Mouse (Mus musculus): ENCODE measurements around the gene Cwc25. TPM values are rescaled to one million over a fixed set of nuclear protein-coding genes. Genes with fewer than 3 reads are reported as not detected.
"Not testable (repeated sequence)": the region's sequence is repeated elsewhere in the genome, so short reads cannot be mapped to it uniquely, and the experiment has no call there.

Cwc25 gene
- total RNA-seq, 2 experiments from 2014 or later: 17.7 to 23.3 TPM

DNA sequence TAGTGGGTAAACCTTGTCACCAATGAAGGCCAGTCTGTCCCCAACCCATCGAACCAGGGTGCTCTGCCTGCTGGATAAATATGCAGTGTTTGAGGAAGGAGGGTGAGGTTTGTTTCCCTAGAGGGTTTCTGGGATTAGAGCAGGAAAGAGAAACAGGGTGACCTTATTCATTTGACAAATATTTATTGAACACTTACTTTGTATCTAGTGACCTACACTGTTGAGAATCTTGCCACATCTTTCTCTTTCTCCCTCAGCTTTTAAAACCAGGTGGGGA lies 35.8 kb upstream of the Cwc25 start:
- no peak for ATAC-seq (replicated peaks; ENCODE audit: low FRiP score, low TSS enrichment, poor library complexity, severe bottlenecking)

DNA sequence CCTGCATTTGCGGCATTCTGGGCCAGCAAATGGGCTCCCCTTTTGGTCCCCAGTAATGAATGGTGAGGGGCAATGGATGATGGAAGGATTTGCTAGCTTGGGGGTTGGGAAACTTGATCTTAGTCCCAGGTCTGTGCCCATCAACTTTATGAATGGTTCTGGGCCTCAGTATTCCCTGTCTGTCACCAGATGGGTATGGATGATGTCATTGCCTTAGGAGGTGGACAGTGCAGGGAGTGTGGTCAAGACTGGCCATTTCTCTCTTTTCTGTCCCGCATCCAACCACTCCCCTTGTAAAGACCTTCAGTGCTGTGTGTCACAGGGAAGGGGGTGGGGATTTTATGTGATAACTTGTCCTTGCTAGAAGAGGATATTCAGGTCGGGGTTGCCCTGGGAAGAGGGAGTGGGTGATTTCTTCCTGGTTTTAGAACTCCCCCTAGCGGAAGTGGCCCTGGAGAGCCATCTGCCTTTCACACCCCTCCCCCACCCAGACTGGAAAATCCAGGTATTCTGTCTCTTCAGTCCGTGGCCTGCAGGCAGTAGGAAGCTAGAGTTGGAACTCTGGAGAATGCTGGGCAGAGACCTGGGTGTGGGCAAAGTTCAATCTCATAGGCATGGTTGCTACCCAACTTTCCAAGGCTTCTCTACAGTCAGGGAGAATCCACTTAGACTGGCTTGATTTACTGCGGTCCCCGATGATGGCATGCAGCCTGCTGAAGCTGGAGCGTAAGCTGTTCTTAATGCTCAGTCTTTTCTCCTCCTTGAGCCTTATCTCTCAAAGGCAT lies 35.2 kb upstream of the Cwc25 start:
- no peak for ATAC-seq (replicated peaks; ENCODE audit: low FRiP score, low TSS enrichment, poor library complexity, severe bottlenecking)

DNA sequence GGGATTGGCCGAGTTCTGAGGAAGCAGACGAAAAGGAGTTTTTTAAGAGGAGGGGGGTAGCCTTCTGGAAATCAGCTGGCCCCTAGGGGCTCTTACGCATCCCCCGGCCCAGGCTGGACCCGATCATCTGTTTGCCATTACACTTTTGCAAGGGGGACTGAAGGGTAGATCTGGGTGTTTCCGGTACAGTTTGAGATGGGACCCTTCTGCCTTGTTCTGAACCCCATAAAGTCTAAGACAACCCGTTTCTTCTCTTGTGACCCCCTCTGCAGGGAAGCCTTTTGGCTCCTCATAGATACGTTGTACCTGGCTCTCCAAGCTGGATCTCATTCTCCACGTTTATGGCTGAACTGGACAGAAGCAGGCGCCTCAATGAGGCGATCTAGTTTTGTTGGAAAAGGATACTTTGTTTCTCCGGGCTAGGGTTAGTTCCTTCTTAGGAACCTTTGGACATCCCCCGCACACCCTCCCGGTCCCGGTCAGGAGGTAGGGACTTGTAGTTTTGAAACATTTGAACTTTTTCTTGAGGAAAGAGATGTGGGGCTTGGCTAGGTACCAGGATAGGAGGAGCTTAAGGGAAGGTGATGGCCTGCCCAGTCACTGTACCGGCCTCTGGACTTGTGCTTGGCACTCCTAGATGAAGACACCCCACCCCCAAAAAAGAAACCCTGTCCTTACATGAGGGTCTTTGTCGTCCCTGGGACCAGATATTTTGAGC lies 34.5 kb upstream of the Cwc25 start:
- ATAC-seq (replicated peaks; ENCODE audit: low FRiP score, low TSS enrichment, poor library complexity, severe bottlenecking): no peak

DNA sequence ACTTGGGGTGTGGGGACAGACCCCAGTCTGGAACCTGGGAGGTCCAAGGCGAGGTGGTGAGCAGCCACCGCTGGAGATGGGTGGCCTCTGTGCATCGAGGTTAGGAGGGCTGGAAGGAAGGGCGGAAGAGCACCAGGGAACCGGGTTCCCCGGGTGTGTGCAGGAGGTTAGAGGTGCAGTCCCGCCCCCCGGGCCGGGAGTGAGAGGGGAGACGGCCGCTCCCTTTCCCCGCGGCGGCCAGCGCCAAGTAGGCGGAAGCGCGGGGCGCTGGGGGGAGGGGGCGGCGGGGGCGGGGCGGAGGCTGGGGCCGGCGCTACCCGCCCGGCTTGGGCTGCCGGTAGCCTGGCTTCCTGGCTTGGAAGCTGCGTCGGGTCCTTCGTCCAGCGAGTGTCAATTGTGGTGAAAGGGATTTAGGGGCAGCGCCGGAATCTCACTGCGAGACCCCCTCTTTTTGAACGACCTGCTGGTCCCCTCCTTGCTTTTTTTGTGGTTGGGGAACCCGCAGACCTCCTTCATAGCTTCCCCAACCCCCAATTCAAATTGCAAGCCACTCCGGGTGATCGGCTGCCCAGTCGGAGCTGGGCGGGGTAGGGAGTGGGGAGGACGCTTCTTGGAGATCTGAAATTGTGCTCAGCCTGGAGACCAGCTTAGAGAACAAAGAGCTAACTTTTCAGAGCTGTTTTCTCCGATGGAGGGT lies 33.8 kb upstream of the Cwc25 start:
- peak; percentile 59 for ATAC-seq (replicated peaks; ENCODE audit: low FRiP score, low TSS enrichment, poor library complexity, severe bottlenecking)

DNA sequence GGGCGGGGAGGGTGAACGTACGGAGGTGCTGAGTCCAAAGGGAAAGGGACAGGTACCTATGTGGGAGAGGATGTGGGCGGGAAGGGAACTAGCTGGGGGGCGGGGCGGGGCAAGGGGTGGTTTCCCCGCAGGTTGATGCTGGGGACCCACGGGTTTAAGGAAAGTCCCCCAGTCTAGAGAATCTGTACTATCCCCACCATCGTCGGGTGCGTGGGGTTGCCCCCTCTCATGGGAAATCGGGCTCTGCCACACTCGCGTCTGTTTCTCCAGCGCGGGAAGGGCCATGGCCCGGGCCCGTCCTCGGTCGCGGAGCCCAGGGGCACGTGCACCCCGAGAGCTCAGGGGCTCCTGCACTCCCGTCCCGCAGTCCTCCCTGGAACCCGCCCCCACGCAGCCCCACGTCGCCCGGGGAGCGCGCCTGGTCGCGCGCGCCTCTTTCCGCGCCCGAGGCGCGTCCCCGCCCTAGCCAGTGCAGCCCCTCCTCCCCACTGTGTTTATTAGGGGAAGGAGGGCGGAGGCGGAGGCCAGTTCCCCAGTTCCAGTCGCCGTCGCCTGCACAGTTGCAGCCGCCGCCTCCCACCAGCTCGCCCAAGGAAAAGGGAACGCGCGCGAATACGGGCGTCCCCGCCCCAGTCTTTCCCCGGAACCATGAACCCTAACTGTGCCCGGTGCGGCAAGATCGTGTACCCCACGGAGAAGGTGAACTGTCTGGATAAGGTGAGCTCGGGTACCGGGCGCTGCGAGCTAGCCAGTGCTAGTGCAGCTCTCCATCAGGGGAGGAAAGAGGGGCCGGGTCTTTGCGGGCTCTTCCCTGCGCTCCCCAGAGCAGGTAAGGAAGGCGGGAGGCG lies 33.0 kb upstream of the Cwc25 start:
- peak; percentile 51 for ATAC-seq (replicated peaks; ENCODE audit: low FRiP score, low TSS enrichment, poor library complexity, severe bottlenecking)

DNA sequence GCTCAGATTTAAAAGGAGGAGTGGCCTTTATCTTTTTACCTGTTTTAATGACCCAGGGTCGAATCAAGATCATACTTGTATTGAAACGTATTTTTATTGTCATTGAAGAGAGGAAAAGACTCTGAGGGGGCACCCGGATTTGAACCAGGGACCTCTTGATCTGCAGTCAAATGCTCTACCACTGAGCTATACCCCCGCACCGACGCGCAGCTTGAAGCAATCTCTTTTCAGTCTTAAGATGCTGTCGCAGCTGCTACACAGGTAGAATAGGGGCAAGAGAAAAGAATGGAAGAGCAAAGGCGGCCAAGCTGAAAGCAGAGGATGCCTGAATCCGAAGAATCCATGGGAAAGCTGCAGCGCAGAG lies 32.4 kb upstream of the Cwc25 start, which contains the start of gene Lasp1:
Gene Lasp1 (plus strand): TSS at position 219 of the 364 bp plus-strand sequence.
- ATAC-seq (replicated peaks; ENCODE audit: low FRiP score, low TSS enrichment, poor library complexity, severe bottlenecking): no peak

DNA sequence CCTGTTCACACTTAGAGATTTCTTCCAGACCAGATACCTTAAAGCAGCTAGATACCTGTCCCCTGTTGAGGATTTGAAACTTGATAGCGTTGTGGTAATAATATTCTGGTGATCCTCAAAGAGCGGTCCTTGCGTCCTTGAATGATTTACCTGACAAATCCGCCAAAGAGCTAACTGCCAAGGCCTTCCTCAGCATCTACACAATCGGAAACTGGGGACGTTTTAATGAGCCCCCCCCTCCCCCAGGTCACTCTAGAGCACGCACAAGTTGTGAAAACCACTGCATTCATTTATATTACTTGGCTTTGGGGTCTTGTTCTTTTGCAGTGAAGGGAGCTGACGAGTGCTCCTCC lies 31.7 kb upstream of the Cwc25 start:
- no peak for ATAC-seq (replicated peaks; ENCODE audit: low FRiP score, low TSS enrichment, poor library complexity, severe bottlenecking)

DNA sequence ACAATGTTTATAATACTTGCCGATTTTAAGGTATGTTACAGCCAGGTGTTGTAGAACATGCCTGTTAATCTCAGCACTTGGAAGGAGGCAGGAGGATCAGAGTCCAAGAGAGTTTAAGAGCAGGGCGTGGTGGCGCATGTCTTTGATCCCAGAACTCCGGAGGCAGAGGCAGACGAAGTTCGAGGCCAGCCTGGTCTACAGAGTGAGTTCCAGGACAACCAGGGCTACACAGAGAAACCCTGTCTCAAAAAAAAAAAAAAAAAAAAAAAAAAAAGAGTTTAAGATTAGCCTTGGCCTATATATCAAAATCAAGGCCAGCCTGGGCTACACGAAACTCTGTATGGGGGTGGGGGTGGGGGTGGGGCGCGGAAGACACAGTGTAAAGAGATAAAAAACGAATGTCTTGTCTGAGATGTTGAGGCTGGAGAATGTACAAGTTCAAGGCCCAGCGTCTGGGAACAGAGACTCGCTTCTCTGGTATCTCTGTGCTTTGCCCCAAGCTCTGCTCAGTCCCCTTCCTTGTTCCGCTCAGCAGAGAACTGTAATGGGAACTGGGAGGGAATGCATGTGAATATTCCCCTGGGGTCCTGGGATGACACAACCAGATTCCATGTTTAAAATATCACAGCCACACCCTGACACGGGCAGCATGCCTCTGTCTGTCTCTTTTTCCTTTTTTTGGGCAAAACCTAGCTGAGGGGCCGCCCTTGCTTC lies 31.2 kb upstream of the Cwc25 start:
- ATAC-seq (replicated peaks; ENCODE audit: low FRiP score, low TSS enrichment, poor library complexity, severe bottlenecking): no peak

DNA sequence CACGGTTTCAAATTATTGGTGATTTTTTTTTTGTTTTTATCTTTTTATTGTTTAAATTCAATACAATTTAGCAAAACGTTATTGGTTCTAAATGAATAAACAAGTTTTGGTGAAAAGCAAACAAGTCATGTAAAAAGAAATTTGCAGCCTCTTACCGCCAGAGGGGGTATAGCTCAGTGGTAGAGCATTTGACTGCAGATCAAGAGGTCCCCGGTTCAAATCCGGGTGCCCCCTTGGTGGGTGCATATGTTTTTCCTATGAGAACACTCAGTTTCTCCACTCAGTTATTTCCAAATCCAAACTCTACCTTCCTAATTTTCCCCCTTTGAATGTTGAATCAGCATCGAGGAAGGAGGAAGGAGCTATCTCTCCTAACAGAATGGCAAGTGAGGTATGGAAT lies 30.6 kb upstream of the Cwc25 start:
- no peak for ATAC-seq (replicated peaks; ENCODE audit: low FRiP score, low TSS enrichment, poor library complexity, severe bottlenecking)

DNA sequence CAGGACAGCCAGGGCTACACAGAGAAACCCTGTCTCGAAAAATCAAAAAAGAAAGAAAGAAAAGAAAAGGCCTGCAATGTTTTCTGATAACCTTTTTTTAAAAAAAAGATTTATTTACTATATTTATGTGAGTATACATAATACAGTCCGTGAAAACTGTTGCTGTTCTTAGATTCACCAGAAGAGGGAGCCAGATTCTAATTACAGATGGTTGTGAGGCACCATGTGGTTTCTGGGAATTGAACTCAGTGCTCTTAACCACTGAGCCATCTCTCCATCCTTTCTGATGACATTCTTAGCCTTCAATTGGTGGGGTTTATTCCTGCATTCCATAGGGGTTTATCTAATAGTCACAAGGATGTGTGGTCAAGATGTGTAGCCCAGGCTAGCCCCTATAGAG lies 26.8 kb upstream of the Cwc25 start:
- 0 out of 2 replicates have a peak, but pooled peaks have one; percentile 59 for ATAC-seq (replicated peaks; ENCODE audit: low FRiP score, low TSS enrichment, poor library complexity, severe bottlenecking)

DNA sequence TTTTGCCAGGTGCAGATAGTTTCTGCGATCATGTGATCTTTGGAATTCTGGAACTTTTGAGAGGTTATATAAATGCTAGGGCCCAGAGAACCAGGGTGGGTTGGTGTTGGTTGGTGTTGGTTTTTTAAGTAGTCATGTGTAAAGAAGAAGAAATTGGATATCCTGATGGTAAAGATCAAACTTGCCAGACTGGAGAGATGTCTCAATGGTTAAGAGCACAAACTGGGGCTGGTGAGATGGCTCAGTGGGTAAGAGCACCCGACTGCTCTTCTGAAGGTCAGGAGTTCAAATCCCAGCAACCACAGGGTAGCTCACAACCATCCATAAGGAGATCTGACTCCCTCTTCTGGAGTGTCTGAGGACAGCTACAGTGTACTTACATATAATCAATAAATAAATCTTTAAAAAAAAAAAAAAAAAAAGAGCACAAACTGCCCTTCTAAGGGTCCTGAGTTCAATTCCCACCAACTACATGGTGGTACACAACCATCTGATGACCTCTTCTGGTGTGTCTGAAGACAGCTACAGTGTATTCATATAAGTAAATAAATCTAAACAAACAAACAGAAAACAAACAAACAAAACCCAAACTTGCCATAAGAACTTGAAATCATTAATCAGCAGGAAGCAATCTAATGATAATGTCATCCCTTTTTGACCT lies 24.6 kb upstream of the Cwc25 start:
- not testable (repeated sequence) for ATAC-seq (replicated peaks; ENCODE audit: low FRiP score, low TSS enrichment, poor library complexity, severe bottlenecking)

DNA sequence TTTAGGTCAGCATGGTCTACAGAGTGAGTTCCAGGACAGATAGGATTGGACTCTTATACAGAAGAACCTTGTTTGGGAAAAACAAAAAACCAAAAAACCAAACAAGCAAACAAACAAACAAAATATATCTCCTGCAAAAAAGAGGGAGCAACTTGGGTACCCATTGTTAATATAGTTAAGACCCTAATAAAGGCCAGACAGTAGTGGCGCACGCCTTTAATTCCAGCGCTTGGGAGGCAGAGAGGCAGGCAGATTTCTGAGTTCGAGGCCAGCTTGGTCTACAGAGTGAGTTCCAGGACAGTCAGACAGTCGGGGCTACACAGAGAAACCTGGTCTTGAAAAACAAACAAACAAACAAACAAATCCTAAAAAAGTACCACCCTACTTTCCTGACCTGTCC lies 23.4 kb upstream of the Cwc25 start:
- no peak for ATAC-seq (replicated peaks; ENCODE audit: low FRiP score, low TSS enrichment, poor library complexity, severe bottlenecking)

DNA sequence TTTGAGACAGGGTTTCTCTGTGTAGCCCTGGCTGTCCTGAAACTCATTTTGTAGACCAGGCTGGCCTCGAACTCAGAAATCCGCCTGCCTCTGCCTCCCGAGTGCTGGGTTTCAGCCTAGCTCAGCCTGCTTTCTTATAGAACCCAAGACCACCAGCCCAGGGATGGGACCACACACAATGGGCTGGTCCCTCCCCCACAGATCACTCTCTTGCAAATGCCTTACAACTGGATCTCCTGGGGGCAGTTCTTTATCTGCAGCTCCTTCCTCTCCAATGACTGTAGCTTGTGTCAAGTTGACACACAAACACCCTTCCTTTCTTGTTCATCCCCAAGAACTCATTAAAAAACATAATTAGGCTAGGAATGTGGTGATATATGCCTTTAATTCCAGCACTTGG lies 21.6 kb upstream of the Cwc25 start:
- ATAC-seq (replicated peaks; ENCODE audit: low FRiP score, low TSS enrichment, poor library complexity, severe bottlenecking): no peak

DNA sequence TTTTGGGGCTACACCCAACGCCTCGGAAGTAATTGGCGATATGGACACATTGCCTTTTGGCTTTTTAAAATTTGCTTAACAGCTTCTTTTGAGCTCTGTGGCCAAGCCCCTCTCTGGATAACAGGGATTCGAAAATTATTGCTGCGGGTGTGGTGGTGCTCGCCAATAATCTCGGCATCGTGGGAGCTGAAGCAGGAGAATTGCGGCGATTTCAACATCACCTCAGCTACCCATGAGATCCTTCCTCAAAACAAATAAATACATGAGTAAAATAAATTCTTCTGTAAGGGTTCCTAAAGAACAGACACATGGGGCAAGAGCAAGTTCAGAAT lies 16.2 kb upstream of the Cwc25 start:
- 0 out of 2 replicates have a peak, but pooled peaks have one; percentile 3 for ATAC-seq (replicated peaks; ENCODE audit: low FRiP score, low TSS enrichment, poor library complexity, severe bottlenecking)

DNA sequence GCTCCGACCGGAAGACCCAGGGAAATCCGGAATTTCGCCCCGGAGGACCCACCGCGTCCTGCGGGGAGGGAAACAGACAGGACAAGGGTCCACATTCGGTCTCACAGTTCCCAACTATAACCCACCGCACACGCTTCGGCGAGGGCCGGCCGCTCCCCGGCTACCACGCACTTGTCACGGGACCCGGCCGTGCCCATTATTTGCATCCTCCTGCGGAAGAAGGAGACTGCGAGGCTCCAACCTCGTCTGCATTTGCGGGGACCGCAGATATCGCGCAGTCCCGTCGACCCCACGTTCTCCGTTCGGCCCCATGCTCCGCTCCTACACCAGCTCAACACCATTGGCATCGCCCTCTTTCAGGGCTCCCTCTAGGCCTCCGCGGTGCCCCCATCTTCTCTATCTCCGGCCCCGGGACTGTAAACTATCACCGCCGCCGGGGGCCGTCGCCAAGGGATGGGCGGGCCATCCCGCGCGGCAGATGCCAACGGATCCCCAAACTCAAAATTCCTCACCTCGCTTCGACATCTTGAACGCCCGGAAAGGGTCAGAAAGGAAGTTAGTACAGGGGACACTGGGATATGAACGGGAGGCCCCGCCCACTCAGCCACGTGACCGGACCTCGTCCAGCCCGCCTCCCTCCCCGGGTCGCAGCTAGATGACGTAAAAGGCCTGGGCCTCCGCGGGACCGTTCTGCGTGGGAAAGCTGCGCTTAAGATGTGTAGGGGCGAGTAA lies 15.6 kb upstream of the Cwc25 start, which contains the start of gene Rpl23:
Gene Rpl23 (minus strand): TSS at position 606 of the 732 bp plus-strand sequence.
- peak; percentile 95 for ATAC-seq (replicated peaks; ENCODE audit: low FRiP score, low TSS enrichment, poor library complexity, severe bottlenecking)

DNA sequence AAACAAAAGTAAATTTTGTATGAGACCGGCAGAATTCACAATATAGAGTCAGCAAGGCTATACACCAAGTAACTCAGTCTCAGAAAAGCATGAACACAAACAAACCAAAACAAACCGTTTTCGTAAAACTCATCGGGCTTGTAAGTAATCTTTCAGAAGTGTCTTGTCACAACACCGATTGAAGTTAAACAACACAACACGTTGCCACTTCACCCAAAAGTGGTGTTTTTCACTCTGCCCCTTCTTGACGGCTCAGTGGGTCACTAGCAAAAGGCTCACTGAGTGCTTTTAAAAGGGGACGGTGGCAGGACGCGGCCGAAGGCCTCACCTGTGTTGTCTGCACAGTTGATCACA lies 15.1 kb upstream of the Cwc25 start:
- no peak for ATAC-seq (replicated peaks; ENCODE audit: low FRiP score, low TSS enrichment, poor library complexity, severe bottlenecking)

DNA sequence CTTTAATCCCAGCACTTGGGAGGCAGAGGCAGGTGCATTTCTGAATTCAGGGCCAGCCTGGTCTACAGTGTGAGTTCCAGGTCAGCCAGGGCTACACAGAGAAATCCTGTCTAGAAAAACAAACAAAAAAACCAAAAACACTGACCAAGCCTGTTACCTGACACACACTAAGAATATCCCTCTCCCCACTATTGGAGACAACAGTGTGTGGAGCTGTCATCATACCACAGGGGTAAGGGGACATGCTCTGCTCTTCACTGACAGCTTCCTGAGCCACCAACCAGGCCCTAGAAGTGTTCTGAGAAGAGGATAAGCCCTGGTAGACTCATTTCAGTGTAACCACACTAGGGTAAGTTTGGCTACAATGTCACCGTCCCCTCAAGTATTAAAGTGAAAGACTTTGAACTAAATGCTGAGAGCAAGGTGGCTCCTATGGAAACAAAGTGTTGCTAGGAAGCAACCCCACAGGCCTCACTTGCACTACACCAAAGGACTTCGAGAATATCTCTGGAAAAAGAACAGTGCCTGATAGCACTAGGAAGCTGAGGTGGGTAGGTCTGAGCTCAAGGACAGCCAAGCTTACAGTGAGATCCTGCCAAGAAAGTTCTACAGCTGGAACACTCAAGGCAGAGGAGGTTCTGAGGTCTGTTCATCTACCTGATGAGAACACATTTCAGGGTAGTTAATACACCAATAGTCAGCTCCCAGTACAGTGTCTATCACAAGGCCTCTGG lies 13.8 kb upstream of the Cwc25 start:
- no peak for ATAC-seq (replicated peaks; ENCODE audit: low FRiP score, low TSS enrichment, poor library complexity, severe bottlenecking)

DNA sequence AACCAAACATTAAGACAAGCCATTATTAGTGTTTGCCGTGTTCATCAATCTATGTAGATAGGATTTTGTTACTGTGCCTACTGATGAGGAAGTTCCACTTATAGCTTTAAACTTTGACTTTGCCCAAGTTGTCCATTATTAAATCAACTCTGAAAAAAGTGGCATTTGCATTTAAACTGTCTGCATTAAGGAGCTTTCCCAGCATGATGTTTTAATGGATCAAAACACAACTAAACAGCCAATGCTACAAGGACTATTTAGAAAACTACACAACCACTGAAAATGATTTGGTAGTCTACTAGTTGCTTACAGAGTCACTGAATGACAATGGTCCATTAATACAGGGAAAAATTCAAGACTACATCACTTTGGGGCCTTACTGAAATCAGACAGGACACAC lies 12.6 kb upstream of the Cwc25 start:
- no peak for ATAC-seq (replicated peaks; ENCODE audit: low FRiP score, low TSS enrichment, poor library complexity, severe bottlenecking)

Data from megakaryocyte-erythroid progenitor cell, adult 5-6 weeks (primary cell).